Mouse (Mus musculus): ENCODE data around the gene Idh2.
"Not testable (repeated sequence)": the region's sequence is repeated elsewhere in the genome, so short reads cannot be mapped to it uniquely, and the experiment has no call there.

The Idh2 gene

GRCm38 (mm10) chr7:80115224-80115590, at the start of gene Idh2:
Gene Idh2, minus strand, starts transcription at chr7:80115392.
- peak; percentile 86 for DNase-seq

GRCm38 (mm10) chr7:80160945-80161306, 45.7 kb upstream of the Idh2 start:
- no peak for DNase-seq

DNA sequence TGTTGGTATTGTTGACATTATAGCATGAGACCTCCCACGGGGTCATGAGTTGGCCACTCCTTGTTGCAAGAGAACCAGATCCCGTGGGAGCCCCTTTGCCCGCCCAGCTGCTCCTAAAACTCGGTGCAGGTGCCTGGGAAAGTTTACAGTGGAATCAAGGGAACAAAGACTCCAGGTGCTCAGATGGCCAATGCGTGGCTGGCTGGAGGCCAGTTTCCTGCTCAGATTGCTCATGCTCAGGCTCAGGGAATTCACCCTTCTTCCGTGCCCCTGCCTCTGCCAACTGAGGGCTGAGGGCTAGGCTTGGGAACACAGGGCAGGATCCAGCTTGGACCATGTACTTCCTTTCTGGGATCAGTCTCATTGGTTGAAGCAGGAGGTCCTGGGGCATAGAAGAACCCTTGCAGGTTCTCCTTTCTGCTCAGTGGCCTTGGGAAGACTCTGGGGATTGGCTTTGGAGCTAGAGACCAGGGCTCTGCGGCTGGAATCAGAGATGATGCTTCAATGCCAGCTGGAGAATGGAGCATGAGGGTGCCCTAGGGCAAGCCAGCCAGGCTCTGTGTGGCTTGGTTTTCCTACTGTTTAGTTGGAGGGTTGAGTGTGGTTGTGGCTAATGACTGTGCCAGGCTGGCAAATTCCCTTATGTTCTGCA, 45.2 kb upstream of the Idh2 start:
- no peak for DNase-seq

GRCm38 (mm10) chr7:80158496-80159268, 43.5 kb upstream of the Idh2 start:
- DNase-seq = no peak

DNA sequence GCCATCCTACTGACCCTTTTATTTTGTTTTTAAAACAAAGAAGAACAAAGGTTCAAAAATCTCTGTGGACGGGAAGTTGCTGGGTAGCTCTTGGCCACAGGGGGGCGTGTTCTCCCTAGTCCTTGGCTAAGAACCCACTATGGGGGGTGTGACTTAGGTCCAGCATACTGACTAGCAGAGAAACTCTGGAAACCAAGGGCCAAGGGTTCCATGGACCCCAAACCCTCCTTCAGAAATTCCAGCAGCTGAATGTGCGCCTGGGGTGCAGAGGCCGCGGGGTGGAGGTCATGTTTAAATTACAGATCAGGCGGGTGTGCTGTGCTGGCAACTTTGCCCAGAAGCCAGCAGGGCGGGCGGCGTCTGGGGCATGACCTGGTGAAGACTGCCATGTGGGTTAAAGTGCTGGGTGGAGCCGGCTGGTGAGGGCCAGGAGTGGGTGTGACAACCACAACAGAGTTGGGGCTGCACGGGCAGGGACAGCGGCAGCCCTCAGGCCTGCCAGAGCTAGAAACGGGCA, 41.6 kb upstream of the Idh2 start:
- peak; percentile 28 for DNase-seq

DNA sequence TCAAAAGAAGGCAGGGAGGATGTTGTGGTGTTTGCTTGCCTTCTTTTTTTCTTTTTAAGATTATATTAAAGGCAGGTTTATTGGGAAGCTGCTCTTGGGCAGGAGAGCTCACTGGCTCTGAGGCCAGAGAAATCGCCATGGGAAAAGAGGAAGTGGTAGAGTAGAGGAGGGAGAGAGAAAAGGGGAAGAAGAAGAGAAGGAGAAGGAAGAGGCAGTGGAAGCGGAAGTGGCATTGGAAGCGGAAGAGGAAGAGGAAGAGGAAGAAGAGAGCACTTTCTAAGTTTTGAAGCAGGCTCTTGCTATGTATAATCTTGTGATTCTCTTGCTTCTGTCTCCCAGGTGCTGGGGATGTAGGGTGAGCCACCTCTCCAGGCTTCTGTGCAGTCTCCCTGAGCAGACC, 39.5 kb upstream of the Idh2 start:
- DNase-seq = no peak

- DNase-seq = no peak
Measured at GRCm38 (mm10) chr7:80152756-80153155, 37.6 kb upstream of the Idh2 start.

DNA sequence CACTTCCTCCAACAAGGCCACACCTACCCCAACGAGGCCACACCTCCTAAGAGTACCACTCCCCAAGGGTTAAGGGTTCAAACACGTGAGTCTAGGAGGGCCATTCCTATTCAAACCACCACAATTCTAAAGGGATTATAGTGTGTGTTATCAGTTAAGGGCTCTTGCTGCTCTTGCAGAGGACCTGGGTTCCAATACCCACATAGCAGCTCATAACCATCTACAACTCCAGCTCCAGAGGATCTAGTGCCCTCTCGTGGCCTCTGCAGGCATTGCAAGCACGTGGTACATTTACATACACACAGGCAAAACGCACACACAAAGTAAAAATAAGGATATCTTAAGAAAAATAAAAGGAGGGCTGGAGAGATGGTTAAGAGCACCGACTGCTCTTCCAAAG, 37.0 kb upstream of the Idh2 start:
- no peak for DNase-seq

DNA sequence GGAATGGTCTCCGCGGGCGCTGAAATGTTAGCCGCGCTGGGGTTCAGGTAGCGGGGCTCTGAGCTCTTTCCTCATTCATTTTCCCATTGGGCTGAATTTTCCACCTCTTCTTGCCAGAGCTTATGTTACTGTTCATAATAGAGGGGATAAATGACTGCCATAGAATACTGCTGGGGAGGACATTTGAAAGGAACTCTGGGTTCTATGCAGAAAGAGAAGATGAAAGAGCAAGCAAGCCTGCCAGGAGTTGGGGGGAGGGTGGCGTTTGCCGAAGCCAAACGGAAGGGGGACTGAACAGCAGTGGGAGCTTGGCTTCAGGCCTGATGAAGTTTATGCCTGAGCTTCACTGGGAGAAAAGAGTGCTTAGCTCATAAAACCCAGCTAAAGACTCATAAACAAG, 34.2 kb upstream of the Idh2 start:
- DNase-seq = peak; percentile 55

DNA sequence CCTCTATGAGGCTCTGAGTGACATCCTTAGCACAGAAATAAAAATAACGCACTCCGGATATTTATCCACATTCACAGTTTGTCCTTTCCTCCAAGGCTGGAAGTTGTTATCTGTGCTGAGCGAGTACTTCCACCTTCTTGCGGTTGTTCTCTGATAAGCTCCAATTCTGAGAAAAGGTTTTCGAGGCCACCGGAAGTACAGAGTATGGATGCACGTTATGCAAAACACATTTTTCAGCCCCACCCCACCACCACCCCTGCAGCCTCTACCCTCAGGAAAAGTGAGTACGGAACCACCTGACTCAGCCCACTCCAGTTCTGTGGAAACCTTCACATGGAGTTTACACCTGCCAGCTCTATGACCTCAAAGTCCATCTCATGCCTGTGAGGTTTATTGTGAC, 30.9 kb upstream of the Idh2 start:
- DNase-seq = no peak

- DNase-seq = no peak
Measured at GRCm38 (mm10) chr7:80144695-80145094, 29.5 kb upstream of the Idh2 start.

DNA sequence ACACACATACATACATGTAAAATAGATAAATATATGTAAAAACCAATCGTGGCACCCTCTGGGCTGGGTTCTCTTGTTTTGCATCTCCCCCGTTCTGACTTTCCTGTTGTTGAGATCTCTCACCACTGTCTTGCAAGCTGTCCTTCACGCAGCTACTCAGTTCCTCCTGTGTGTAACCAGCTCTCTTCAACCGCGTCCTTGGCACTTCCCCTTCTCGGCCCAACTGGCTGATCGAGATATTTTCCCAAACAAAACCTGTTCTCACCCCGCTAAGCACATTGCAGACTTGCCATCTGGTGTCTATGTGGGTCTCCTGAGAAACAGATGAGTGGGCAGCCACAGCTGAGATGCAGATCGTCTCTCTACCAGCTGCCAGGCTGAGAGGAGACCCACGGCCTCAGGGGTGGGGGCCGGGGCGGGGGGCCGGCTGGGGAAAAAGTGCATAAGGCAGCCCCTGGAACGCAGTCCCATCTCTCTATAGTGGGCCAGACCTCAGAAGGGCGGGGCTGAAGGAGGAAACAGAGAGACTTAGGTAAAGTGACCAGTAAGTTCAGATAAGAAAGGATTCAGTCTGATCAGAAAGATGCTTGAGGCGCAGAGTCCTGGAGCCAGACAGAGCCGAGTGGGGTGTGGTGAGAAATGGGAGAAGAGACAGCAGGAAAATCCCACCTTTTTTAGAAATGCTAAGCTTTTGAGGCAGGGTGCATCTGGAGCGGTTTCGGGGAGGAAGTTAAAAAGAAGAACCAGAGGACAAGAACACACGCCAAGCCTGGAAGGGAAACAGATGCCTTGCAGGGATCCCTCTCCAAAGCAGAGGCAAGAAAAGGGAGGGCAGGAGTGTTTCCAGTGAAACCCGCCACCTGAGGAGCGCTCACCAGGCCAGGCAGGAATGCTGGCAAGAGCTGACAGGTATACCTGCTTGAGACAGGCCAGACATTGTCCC, 28.4 kb upstream of the Idh2 start:
- DNase-seq = peak; percentile 64

- DNase-seq = peak; percentile 69
Measured at GRCm38 (mm10) chr7:80140815-80141214, 25.6 kb upstream of the Idh2 start.

DNA sequence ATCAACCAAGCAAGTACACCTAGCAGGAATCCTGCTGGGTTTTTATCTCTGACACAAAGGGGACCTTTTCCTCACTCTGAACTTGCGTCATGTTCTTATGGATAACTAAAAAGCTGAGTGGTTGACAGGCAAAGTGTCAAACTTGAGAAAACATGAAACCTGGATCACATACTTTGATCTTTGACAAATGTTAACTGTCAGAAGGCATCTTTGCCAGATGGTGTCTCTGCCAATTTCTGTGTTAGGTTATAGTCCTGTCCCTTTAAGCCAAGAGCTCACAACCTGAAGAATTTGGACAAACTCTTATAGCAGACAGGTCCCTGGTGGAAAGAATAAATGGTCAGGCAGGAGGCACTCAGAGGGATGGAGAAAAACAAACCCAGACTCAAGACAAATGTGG, 23.2 kb upstream of the Idh2 start:
- DNase-seq = no peak

GRCm38 (mm10) chr7:80135173-80135532, 20.0 kb upstream of the Idh2 start:
- DNase-seq = no peak

- peak; percentile 73 for DNase-seq
Measured at GRCm38 (mm10) chr7:80134454-80135172, 19.4 kb upstream of the Idh2 start.

GRCm38 (mm10) chr7:80132541-80132940, 17.3 kb upstream of the Idh2 start:
- peak; percentile 63 for DNase-seq

DNA sequence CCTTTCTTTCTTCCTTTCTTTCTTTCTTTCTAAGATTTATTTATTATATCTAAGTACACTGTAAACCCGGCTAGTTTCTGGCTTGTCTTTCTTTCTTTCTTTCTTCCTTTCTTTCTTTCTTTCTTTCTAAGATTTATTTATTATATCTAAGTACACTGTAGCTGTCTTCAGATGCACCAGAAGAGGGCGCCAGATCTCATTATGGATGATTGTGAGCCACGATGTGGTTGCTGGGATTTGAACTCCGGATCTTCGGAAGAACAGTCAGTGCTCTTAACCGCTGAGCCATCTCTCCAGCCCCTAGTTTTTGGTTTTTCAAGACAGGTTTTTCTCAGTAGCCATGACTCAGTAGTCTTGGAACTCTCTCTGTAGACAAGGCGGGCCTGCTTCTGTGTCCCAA, 16.1 kb upstream of the Idh2 start:
- DNase-seq = not testable (repeated sequence)

GRCm38 (mm10) chr7:80130344-80131055, 15.3 kb upstream of the Idh2 start:
- DNase-seq = no peak

- no peak for DNase-seq
Measured at GRCm38 (mm10) chr7:80129278-80129677, 14.1 kb upstream of the Idh2 start.

- DNase-seq = no peak
Measured at GRCm38 (mm10) chr7:80123672-80124071, 8.5 kb upstream of the Idh2 start.

DNA sequence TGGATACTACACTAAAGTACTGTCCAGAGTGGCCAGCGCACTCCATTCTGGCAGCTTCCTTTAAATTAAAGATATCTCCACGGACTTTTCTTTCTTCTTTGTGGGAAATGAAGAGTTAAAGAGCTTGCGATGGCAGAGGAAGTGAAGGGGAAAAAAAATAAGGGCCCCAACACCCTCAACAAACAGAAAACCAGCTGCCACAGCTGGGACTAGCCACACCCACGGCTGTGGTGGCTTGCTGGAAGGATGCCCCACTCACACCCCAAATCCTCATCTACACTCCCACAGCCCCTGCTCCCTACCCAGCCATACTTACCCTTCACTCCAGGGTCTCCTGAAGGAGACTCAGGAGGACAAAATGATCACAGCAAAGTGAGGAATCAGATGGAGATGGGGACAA, 7.9 kb upstream of the Idh2 start:
- no peak for DNase-seq

Measured in right cerebral cortex, postnatal 14 days (tissue).